Mouse (Mus musculus) inflammation-experienced regulatory T-cells, adult 6 months (primary cell): ENCODE data around the gene Shisa3. TPM values are rescaled to one million over a fixed set of nuclear protein-coding genes. Genes with fewer than 3 reads are reported as not detected.
A peak's percentile ranks its signal among the peaks of the same experiment; 100 is the strongest.

ENCODE experiments used
- ATAC-seq: one replicate; pipeline ENCODE4 v1.8.0; 2017
- polyA plus RNA-seq, 3 experiments: library from polyadenylated mRNA; unstranded; fragments of 100-300 nt; shearing (Covaris generic); gene quantifications; one replicate each; pipeline ENCODE4 v1.2.1; 2017

The Shisa3 gene
- under 1 TPM in 2 of 3 experiments, not detected in 1; 0.34 to 0.59 TPM for polyA plus RNA-seq

DNA sequence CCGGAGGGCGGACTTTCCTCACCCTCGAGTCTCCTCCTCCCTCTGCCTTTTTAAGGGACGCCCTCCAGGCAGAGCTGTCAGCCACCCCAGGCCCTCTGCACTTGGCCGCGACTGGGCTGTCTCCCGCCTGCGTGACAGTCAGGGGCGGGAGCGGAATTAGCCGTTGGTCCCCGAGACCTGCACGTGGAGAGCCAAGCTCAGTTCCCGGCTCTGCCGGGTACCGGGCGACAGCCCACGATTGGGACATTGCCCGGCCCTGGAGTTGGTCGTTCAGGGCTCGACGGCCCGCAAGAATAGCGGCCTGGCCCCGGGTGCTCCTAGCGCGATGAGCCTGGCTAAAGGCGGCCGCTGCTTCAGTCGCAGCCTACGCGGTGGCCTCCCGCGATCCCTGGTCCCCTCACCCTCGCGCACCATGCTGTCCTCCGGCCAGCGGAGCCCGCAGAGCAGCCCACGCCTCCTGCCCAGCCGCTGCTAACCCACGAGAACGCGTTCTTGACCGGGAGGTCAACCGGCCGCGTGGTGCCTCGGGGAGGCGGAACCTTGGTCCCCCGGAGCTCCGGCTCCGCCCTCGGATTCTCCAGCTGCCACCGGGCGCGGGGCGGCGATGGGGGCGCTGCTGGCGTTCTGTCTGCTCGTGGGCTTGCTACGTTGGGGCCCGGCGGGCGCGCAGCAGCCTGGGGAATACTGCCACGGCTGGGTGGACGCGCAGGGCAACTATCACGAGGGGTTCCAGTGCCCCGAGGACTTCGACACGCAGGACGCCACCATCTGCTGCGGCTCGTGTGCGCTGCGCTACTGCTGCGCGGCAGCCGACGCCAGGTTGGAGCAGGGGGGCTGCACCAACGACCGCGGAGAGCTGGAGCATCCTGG, at the start of gene Shisa3:
TSS of gene Shisa3 (plus strand) at position 79 of the 870 bp plus-strand sequence.
- peak; percentile 17 for ATAC-seq

DNA sequence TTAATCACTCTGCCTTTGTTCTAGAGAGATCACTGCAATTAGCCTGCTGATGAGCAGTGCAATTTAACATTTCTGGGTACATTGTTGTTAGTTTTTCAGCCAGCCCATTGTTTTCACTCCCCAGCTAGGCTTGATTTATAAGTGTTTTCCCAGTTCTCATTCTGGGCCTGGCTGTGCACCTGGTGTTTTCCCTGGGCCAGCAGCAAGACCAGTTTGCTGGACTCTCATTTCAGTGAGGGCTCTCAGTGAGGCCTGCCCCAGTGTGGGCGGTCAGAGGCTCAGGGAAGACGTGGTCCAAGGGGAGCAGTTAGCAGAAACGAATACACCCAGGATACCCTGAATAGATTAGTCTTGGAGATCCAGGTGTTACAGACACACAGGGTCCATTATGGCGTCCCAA, 49.0 kb upstream of the Shisa3 start:
- no peak for ATAC-seq

DNA sequence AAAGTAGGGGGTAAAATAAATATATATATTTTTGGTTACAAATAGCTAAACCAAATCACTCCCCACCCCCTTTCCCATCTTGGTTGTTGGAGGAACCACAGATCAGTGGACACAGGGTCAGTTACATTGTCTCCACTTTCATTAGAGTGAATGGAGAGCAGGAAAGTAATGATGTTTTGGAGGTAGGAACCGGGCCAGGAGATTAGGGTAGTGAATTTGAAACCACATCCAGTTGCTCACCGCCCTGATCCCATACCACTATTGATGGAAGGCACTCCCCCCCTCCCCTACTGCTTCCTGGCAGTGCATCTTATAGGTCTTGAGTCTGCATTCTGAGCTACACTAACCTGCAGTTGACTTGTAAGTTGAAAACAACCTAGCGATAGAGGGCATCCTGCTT, 48.6 kb upstream of the Shisa3 start:
- no peak for ATAC-seq

DNA sequence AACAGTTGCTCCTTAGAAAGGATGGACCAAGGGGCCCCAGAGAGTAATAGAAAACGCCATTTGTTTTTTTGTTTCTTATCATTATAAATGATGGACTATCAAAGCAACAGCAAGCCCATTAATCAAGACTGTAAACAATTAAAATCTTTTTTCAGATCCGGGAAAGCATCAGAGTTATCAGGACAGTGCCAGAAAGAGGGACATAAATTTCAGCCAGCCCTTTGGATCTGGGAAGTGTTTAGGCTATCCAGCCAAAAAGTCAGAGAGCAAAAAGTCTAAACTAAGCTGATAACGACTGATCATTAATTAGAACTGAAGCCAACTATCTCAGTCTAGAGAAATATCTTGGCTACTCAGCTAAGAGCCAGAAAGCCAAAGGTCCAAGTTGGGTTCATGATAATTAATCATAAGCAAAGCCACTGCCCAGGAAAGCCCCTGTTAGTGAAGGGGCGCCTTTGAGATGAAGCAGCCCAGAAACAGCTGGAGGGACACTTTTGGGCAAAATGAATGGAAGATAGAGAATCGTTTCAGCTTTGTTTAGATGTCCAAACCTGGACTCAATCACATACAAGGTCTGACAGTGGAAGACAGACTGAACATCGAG, 35.0 kb upstream of the Shisa3 start:
- ATAC-seq = no peak

DNA sequence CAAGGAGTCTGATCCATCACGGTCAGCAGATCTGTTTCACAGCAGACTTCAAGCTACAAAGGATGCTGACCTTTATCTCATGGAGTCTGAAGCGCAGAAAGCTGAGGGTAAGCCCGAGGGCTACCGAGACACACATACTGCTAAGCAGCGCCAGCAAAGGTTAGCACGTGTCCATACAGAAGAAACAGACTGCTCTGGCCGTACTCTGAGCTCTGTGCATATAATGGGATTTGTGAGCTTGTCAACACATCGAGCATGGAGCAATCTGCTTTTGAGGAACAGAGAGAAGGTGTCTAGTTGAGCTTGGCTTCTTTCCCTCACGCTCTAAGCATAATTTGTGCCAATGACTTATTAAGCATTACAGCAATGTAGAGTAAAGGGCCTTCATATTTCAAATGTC, 33.6 kb upstream of the Shisa3 start:
- ATAC-seq = no peak

DNA sequence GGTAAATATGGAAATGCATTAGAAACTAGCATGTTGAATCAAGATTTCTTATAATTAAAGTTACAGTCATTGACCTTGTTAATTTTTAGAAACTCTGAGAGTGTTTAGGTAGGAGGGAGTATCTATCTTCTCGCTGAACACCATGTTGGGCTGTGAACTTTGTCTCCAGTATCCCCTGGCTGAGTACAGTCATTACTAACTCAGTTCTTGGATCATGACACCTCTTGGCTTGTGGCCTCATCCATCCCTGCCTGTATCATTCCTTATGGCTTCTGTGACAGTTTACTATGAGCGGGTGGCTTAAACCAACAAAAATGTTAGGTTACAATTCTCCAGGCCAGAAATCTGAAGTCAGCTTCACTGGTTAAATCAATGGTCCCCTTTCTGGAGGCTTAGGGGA, 32.0 kb upstream of the Shisa3 start:
- no peak for ATAC-seq

DNA sequence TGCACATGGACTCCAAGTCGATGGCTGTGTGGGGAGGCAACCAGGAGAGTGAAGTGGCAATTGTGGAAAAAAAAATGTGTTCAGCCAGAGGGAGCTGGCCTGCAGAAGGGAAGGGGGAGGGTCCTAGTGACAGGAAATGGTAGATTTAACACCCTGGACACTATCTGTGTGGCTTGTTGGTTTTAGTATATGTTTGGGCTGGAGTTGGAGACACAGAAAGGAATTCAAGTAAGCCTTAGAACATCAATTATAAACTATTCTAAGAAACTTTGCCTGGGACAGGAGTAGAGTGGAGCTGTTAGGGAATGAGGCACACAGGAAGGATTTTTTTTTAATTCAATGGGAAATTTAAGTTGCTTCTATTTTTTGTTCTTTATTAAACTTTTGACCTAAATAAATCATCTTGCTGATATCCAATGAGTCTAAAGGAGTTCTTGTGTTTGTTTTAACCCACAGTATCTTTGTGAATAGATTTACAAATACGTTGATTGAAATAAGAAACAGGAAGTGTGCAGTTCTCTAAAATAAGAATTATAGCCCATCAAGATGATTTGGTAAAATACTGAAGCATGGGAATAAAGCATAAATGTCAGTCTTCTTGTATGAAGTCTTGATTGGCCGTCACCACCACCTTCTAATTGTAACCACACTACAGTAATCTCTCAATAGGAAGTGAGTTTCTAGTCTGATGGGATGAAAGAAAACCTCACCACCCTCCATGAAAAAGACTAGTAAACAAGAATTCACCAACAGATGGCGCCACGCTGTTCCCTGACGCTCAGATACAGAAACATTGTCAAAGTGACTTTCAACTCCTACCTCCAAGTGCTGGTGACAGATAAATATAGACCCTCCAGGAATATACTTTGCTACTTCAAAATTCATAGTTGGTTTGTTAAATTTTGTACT, 27.7 kb upstream of the Shisa3 start:
- ATAC-seq = no peak

DNA sequence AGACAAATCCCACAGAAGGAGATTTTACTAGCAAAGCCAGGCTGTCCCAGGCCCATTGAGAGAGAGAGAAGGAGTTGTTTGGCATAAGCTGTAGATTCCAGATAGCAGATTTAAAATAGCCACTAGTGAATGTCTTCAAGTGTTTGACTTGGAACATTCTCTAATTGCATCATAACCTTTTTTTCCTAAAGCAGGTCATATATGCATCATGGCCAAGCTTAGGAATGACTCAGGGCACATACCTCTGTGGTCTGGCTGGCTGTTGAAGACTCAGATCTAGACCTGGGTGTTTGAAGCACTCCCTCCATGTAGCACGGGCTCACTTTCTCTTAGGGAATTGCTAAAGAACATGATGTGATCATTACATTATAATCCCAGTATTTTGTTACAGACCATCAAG, 12.6 kb upstream of the Shisa3 start:
- ATAC-seq = no peak

DNA sequence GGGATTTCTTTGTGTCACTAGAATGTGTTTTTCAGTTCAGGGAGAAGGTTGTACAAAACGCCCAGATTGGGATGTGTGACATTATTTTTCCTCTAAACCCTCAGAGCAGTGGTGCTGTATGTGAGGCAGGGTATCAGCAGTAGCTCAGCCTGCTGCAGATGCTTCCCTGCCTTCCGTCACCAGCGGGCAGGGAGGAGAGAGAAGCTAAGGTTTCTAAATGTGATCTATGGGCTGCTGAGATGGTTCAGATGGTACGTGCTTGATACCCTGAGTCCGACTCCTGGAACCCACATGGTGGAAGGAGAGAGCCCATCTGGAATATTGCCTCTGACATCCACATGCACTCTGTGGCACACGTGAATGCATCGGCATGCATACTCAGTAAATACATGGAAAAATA, 12.1 kb upstream of the Shisa3 start:
- no peak for ATAC-seq

DNA sequence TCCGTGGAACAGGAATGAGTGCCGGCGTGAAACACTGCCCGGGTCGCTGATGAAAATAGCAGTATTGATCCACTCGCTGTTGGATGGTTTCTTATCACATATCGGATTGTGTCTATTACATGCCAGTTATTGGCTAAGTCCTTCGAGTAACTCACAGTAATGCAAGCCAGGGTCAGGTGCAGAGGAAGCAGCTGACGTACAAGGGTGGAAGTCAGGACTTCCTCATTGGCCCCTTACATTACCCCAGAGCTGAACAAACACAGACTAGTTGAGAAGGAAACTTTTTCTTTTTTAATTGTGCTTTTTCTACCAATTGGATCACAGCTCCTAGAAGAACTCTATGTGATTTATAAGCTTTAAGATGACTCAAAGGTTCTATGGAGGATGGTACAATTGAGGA, 7.7 kb upstream of the Shisa3 start:
- ATAC-seq = no peak

DNA sequence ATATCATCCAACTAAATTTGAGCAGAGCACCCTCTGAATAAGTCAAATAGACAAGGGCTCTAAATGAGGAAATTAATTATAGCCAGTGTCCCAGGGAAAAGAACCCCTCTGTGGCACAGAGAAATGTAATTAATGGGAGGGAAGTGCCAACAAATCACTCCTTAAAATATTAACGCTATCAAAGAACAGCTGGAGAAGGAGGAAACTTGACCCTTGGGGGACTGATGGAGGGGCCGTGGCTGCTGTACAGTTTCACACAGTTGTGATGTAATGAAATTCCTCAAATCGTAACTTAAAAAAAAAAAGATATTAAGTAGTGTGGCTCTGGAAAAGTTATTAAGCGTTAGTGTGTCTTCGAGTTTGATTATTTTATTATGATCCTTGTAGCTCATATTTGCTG, 1.7 kb upstream of the Shisa3 start:
- ATAC-seq = no peak

DNA sequence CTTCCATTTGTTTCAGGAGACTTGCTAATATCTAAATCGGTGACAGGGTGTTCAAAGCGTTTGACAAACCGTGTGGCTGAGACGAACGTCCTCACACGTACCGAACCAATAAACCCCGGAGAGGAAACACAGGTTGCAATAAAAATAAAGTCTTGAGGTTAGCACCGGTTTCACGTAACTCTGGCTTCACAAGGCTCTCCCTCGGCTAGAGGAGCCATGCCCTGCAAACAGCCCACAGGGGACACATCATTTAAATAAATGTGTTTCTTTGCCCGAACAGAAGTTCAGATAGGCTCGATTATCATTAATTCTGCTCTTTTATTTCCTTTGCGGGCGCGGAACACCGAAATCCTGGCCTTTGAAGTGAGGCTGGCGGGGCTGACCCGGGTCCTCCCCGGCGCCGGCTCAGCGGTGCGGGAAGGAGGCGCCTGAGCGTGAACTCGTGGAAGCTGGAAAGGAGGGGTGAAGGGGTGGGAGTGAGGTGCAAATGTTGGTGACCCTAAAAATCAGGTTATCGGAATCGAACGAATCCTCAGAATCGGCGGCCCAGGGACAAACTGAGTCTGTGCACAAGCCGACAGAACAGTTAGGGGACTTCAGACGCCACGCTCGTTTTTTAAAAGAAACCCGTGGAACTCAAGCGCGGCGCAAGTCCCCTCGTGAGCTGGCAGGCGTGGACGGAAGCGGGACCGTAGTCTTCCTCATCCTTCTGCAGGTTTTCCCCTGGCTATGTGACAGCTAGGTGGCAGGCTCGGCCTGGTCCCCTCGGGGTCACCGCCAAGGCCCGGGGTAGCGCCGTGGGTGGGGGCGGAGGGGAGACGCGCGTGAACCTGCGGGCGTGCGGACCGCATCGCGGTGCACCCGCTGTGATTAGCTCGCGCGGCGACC, 522 bp upstream of the Shisa3 start:
- peak; percentile 25 for ATAC-seq

DNA sequence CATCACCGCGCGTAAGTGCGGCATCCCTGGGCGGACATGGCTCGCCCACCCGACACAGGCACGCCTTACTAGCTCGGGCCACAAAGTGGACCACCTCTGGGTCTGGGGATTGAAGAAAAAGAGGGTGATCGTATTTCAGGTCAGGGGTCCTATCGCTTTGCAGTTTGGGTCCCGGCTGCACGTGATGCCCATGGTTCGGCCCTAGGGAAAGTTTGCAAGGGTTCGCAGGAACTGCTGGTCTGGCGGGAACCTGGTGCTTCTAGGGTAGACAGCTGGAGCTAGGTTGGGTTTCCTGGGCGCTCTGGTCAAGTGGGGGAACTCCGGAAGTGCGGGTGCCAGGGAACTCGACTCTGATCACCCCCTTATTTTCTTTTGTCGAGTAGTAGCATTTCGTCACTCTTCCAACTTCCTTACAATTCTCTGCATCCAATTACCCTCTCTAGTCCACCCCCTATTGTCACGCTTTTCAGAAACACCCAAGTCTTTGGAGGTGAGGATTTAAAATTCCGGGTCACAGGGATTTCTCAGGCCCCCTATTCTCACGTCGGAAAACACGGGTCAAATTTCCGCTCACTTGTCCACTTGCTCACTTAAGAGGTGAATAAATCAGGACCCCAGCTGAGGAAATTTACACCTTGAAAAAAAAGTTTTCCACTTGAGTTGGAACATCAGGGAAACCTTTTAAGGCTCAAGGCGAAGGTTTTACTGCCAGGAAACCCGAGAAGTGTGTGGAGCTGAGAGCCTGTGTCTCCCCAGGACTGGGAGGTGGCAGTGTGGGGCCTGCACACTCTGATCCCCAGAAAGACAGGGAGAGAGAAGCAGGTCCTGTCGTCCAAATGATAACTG, 1.2 kb downstream of the Shisa3 start:
- no peak for ATAC-seq

DNA sequence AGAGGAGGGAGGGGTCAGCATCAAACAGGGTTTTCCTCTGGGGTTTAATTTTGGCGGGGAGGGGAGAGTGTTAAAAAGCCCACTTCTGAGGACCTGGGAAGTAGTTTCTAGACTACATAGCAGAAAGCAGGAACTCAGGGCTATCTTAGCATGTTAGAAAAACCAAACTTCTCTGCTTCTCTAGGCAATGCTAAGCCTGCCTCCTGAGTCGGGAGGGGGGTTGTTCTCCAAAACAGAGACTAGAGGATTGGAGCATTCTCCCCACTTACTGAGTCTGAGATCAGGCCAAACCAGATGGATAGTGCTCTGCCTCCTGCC, 1.8 kb downstream of the Shisa3 start:
- ATAC-seq = no peak

DNA sequence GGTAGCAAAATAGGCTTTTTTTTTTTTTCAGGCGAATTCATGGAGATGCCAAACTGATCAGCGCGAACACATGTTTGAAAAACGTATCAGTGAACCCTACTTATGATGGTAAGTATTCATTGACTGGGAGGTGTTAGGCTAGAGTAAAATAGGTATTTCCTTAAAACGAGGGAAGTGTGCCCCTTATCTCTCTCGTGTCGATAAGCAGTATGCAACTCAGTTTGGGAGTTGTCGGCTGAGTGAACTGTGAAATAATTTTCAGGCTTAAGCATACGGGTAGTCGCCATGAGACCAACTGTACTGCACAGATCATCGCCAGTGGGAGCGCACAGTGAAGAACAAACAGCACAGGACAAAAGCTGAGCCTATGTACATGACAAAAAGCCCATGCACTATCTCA, 13.5 kb downstream of the Shisa3 start:
- ATAC-seq = no peak

DNA sequence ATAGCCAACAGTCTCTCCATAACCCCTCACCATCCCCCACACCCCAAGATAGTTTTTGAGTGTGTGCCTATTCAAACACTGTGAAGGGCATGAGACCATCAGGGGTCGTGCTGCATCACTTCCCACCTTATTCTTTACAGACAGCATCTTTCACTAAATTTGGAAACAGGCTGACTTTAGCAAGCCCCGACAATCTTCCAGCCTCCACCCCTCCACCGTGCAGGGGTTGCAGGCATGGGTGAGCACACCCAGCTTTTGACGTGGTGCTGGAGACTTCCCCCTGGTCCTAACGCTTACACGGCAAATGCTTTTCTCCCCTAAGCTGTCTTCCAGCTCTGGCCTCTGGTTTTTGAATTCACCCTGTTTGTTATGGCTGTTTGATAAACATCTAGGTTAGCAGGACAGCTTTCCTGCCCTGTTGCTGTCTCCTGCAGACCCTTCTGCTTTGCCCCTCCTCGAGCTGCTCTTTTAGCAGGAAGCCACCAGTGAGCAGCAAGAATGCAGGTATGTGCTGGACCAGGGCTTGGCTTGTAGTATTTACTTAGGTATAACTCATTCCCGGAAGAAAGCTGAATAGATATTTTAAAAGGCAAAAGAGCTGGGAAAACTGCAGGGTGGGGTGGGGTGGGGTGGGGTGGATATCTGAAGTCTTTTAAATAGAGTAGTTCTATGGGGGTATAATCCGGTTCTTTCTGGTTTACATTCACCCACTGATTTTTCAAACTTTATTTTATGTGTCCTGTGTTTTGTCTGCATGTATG, 20.7 kb downstream of the Shisa3 start:
- ATAC-seq = no peak

DNA sequence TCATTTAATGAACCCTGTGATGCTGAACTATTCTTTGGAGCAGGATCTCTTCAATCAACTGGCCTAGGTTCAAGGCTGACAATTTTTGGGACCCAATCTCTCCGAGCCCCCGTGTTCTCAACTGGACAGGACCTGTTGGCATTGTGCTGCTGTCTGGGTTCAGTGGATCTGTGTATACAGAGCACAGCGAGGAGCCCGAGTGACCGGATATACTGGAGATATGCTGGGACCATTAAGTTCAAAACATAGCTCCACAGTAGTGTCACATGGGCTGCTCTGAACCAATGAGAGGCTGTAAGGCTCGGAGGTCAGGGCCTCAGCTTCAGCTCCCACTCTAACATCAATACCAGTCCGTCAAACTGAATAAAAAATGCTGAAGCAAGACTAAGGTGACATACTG, 21.8 kb downstream of the Shisa3 start:
- no peak for ATAC-seq

DNA sequence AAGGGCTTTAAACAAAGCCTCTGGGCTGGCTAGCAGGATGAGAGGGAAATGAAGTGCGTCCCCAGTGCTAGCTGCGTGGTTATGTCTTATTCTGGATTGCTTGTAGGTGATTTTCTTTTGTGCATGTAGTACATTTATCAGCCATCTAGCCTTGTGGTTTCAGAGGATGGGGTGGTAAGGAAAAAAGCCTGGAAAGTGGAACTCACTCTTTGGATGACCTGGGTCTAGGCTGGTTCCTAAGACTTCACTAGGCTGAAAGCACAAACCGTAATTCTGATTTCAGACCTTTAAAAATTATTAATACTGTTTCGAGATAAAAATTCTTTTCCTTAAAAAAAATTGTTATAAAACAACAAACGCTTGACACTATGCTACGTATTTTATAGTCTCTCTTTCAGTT, 22.2 kb downstream of the Shisa3 start:
- no peak for ATAC-seq

DNA sequence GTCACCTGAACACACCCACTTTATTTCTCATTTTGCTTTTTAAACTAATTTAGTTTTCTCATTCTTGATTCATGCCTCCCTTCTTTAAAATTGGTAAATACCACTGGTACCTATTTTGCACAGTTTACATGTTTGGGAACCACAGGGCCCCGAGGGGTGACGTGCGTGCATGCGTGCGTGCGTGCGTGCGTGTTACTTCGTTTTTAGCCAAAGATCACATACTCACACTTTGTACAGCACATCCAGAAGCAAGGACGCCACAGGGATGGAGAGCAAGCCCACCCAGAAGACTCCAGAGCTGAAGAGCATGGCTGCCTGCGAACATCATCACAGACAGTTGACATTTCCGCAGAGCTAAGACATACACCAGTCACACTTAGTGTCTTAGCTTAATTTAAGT, 23.6 kb downstream of the Shisa3 start:
- no peak for ATAC-seq

DNA sequence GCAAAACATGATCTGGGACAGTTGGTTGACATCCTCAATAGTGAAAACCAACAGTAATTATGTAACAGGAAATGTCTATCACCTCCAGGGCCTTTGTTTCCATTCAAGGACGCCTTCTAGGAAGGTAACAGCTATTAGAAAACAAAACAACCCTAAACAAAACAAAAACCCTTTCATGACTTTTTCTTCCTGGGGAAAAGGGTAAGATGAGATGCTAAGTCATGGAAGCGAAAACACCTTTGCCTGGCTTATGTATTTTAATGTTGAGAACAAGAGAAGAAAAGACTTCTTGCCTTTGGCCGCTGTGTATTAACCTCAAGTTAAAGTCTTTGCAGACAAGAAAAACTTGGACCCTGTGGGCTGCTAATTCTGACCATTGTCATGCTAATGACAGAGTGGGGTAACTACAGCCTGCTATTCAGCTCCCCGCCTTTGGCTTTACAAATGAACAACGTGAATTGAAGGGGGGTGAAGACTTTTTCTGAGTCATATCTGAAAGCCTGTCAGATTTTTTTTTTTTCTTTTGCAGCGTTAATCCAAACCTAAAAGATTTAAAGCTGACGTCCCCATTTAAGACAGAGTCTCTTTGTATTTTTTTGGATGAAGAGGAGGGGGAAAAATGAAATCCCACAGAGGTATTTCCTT, 25.6 kb downstream of the Shisa3 start:
- ATAC-seq = no peak
